Mouse (Mus musculus) thymus, adult 2 months (tissue): ENCODE data around the gene Zbtb1. TPM values are rescaled to one million over a fixed set of nuclear protein-coding genes. Genes with fewer than 3 reads are reported as not detected.

ENCODE experiments used
- DNase-seq: peaks from one replicate; pipeline ENCODE4 v3.0.0; 2021
- H3K27ac ChIP-seq: fragments of 200-500 bp; 2 replicates; pipeline ENCODE4 v1.5.1; 2012; ENCODE audit warnings: low read length, control low read depth; ENCODE audit not compliant: control insufficient read depth, insufficient read depth
- H3K27me3 ChIP-seq: fragments of 200-500 bp; 2 replicates; pipeline ENCODE4 v1.6.1; 2012; ENCODE audit warnings: mild to moderate bottlenecking, low read length, moderate library complexity, mixed read lengths; ENCODE audit not compliant: control insufficient read depth, insufficient read depth
- H3K36me3 ChIP-seq: fragments of 200-500 bp; 2 replicates; pipeline ENCODE4 v1.6.1; 2012; ENCODE audit warnings: mild to moderate bottlenecking, low read length, moderate library complexity; ENCODE audit not compliant: control insufficient read depth, insufficient read depth
- H3K4me1 ChIP-seq: fragments of 200-500 bp; replicated peaks from 2 replicates; pipeline ENCODE4 v1.6.1; 2012; ENCODE audit warnings: low read length; ENCODE audit not compliant: control insufficient read depth, insufficient read depth
- H3K4me3 ChIP-seq: fragments of 200-500 bp; 2 replicates; pipeline ENCODE4 v1.5.1; 2012; ENCODE audit warnings: mild to moderate bottlenecking, low read length, control low read depth, moderate library complexity; ENCODE audit not compliant: control insufficient read depth, insufficient read depth
- CTCF ChIP-seq: fragments of 200-500 bp; IDR thresholded peaks from 2 replicates; pipeline ENCODE4 v1.5.1; 2012; ENCODE audit warnings: mild to moderate bottlenecking, control low read depth, low read length, moderate library complexity, borderline replicate concordance; ENCODE audit not compliant: control insufficient read depth, poor library complexity, insufficient read depth; ENCODE audit errors: extremely low read depth
- POLR2A ChIP-seq: fragments of 200-500 bp; IDR thresholded peaks from 2 replicates; pipeline ENCODE4 v1.6.1; 2012; ENCODE audit warnings: mild to moderate bottlenecking, low read length, control low read depth, moderate library complexity; ENCODE audit not compliant: control insufficient read depth, poor library complexity, insufficient read depth; ENCODE audit errors: extremely low read depth
- WGBS: fragments of 180-500 bp; shearing (Covaris S2); methylation state at CpG from one replicate; pipeline ENCODE4 v1.1.7; 2018; 5-methylcytosine and 5-hydroxymethylcytosine counted together
- polyA plus RNA-seq: library from polyadenylated mRNA; depleted of rRNA; stranded (reverse); fragments of >200 nt; gene quantifications from 2 replicates; pipeline ENCODE4 v1.2.3, GENCODE M21; 2012

The Zbtb1 gene
- polyA plus RNA-seq, 1 experiment = 7.2 TPM

DNA sequence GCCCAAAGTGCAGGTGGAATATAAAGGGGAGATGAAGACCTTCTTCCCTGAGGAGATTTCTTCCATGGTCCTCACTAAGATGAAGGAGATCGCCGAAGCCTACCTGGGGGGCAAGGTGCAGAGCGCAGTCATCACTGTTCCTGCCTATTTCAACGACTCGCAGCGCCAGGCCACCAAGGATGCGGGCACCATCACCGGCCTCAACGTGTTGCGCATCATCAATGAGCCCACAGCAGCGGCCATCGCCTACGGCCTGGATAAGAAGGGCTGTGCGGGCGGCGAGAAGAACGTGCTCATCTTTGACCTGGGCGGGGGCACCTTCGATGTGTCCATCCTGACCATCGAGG, 34.7 kb downstream of the Zbtb1 start:
- TF ChIP-seq POLR2A = no peak
- Histone ChIP-seq H3K27ac (no peak overlapping the region), H3K4me1 (peaks cover 24% of the 10 kb centered on the region), H3K36me3 (no peaks in the 10 kb centered on the region), H3K27me3 (peaks cover 14% of the 10 kb centered on the region; the same call in 1 of the 2 replicates), H3K4me3 (peak overlapping the region; percentile 83)
- WGBS = 21% methylated on average over 20 of the region's 20 CpGs
- no peak for DNase-seq

- Histone ChIP-seq H3K4me1 (peaks cover 24% of the 10 kb centered on the region), H3K27ac (no peak overlapping the region), H3K27me3 (peaks cover 14% of the 10 kb centered on the region; the same call in 1 of the 2 replicates), H3K36me3 (no peaks in the 10 kb centered on the region), H3K4me3 (peak overlapping the region; percentile 83)
- no peak for TF ChIP-seq CTCF
- no peak for TF ChIP-seq POLR2A
- peak; percentile 12 for DNase-seq
- WGBS = 11% methylated on average over 64 of the region's 64 CpGs
Measured at GRCm38 (mm10) chr12:76405183-76405970, 35.3 kb downstream of the Zbtb1 start.

DNA sequence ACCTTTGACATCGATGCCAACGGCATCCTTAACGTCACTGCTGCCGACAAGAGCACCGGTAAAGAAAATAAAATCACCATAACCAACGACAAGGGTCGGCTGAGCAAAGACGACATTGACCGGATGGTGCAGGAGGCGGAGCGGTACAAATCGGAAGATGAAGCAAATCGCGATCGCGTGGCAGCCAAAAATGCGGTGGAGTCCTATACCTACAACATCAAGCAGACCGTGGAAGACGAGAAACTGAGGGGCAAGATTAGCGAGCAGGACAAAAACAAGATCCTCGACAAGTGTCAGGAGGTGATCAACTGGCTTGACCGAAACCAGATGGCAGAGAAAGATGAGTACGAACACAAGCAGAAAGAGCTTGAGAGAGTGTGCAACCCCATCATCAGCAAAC, 35.9 kb downstream of the Zbtb1 start:
- WGBS = 4% methylated on average over 23 of the region's 23 CpGs
- H3K4me1 ChIP-seq = peaks cover 24% of the 10 kb centered on the region
- DNase-seq = peak; percentile 7
- H3K27ac ChIP-seq = no peak overlapping the region
- peaks cover 14% of the 10 kb centered on the region; the same call in 1 of the 2 replicates for H3K27me3 ChIP-seq
- no peaks in the 10 kb centered on the region for H3K36me3 ChIP-seq
- TF ChIP-seq CTCF (no peak), POLR2A (no peak)
- H3K4me3 ChIP-seq = peak overlapping the region; percentile 7

DNA sequence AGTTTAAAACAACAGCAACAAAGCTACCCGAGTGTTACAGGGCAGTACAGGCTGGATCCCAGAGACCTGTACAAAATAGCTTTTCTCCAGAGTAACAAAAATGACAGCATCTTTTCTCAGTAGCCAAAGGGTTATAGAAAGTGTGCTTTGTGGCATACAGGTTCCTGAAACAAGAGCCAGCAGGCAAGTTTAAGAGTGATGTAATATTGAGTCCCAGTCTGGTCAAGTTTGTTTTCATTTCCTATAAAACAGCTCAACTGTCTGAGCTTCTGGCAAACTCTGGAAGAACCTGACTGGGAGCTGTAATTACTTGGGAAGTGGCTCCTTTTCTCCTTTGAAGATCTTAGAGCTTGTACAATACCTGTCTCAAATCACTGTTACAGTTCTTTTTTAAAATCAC, 37.1 kb downstream of the Zbtb1 start:
- H3K27ac ChIP-seq = no peak overlapping the region
- H3K27me3 ChIP-seq = peaks cover 14% of the 10 kb centered on the region; the same call in 1 of the 2 replicates
- no peak for DNase-seq
- H3K4me1 ChIP-seq = peaks cover 24% of the 10 kb centered on the region
- no peak overlapping the region for H3K4me3 ChIP-seq
- H3K36me3 ChIP-seq = no peaks in the 10 kb centered on the region
- 83% methylated on average over 1 of the region's 1 CpGs for WGBS
- TF ChIP-seq CTCF = no peak
- TF ChIP-seq POLR2A = no peak

- H3K27me3 ChIP-seq = peaks cover 14% of the 10 kb centered on the region; the same call in 1 of the 2 replicates
- no peaks in the 10 kb centered on the region for H3K36me3 ChIP-seq
- H3K27ac ChIP-seq = no peak overlapping the region
- WGBS = 88% methylated on average over 4 of the region's 4 CpGs
- no peak overlapping the region for H3K4me3 ChIP-seq
- no peak for TF ChIP-seq POLR2A
- TF ChIP-seq CTCF = no peak
- peaks cover 18% of the 10 kb centered on the region for H3K4me1 ChIP-seq
- DNase-seq = no peak
Measured at GRCm38 (mm10) chr12:76409166-76409565, 39.1 kb downstream of the Zbtb1 start.

- Histone ChIP-seq H3K27ac (no peak overlapping the region), H3K36me3 (no peaks in the 10 kb centered on the region), H3K4me3 (no peak overlapping the region), H3K4me1 (no peaks in the 10 kb centered on the region), H3K27me3 (no peaks in the 10 kb centered on the region; the same call in 1 of the 2 replicates)
- no peak for DNase-seq
- whole genome bisulfite sequencing = 51% methylated on average over 12 of the region's 12 CpGs
- TF ChIP-seq CTCF (no peak), POLR2A (no peak)
Measured at GRCm38 (mm10) chr12:76415383-76416010, 45.4 kb downstream of the Zbtb1 start.
